Mouse (Mus musculus) frontal cortex, postnatal 14 days (tissue): ENCODE results near the gene Crlf1.
A peak's percentile ranks its signal among the peaks of the same experiment; 100 is the strongest.
"Not testable (repeated sequence)": the region's sequence is repeated elsewhere in the genome, so short reads cannot be mapped to it uniquely, and the experiment has no call there.

ENCODE experiments used
- DNase-seq, 2 experiments: peaks; one replicate each; pipeline ENCODE4 v3.0.0; 2022; ENCODE audit warnings: low spot score in 2 of 2

The Crlf1 gene

DNA sequence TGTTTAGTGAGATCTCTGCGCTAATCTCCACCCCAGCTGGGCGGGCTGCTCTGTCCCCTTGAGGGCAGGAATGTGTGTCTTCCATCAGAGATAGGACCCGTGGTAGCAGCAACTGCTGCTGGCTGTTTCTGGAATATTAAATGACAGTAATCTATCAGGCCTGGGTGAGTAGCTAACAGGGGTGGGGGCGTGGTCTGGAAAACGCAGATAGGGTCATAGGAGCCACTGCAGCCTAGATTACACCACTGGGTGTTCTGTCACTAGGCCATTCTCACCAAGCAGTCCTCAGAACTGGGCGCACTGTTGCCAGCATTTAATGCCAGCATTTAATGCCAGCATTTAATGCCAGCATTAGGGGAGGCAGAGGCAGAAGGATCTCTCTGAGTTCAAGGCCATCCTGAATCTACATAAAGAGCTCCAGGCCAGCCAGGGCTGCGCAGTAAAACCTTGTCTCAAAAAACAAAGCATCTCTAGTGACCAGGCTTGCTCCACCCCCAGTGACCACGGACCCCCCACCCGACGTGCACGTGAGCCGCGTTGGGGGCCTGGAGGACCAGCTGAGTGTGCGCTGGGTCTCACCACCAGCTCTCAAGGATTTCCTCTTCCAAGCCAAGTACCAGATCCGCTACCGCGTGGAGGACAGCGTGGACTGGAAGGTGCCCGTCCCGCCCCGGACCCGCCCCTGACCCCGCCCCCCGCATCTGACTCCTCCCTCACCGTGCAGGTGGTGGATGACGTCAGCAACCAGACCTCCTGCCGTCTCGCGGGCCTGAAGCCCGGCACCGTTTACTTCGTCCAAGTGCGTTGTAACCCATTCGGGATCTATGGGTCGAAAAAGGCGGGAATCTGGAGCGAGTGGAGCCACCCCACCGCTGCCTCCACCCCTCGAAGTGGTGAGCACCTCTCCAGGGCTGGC is 7.7 kb downstream of the Crlf1 start:
- DNase-seq, result no peak

- DNase-seq, result no peak
Observed at GRCm38 (mm10) chr8:70501820-70502529, 9.0 kb downstream of the Crlf1 start.

- DNase-seq, result no peak
Observed at GRCm38 (mm10) chr8:70502540-70502939, 9.6 kb downstream of the Crlf1 start.

GRCm38 (mm10) chr8:70503062-70503750 is 10.2 kb downstream of the Crlf1 start:
- DNase-seq, result no peak

DNA sequence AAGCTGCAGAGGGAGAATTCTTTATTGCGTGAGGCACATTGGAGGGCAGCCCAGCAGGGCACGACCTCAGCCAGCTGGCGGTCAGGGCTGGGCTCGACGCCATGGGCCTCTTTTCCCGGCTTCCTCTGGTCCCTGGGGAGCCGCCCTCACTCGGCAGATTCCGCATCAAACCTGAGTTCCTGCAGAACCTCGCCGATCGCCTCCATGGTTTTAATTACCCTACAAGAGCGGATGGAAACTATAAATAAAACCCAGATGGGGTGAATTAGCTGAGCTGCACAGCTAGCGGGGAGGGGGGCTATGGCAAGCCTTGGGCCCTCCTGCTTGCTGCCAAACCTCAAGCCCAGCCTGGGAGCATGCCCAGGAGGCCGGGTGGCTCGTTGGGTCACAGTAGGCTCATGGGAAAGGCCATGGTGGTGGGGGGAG is 11.3 kb downstream of the Crlf1 start:
- DNase-seq, result peak in 1 of 2 experiments; percentile 45

DNA sequence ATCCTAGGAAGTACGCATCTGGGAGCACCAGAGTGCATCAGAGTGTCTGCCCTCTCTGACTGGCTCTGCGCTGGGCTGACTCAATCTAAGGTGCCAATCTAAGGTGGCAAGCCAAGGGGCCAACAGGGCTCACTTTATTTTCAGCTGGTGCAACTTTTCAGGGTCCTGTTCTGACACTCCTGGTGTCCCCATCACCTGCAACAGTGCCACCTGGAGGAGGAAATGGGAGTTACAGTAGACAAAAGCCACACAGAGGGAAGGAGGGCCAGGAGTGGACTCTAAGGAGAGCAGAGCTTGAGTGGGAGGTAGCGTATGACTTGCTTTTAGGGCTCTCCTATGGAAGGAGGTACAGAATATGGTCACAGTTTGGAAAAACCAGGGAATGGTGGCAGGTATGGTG is 11.9 kb downstream of the Crlf1 start:
- peak in 1 of 2 experiments; percentile 74 for DNase-seq

- DNase-seq, result no peak
Observed at GRCm38 (mm10) chr8:70505698-70506327, 12.9 kb downstream of the Crlf1 start.

DNA sequence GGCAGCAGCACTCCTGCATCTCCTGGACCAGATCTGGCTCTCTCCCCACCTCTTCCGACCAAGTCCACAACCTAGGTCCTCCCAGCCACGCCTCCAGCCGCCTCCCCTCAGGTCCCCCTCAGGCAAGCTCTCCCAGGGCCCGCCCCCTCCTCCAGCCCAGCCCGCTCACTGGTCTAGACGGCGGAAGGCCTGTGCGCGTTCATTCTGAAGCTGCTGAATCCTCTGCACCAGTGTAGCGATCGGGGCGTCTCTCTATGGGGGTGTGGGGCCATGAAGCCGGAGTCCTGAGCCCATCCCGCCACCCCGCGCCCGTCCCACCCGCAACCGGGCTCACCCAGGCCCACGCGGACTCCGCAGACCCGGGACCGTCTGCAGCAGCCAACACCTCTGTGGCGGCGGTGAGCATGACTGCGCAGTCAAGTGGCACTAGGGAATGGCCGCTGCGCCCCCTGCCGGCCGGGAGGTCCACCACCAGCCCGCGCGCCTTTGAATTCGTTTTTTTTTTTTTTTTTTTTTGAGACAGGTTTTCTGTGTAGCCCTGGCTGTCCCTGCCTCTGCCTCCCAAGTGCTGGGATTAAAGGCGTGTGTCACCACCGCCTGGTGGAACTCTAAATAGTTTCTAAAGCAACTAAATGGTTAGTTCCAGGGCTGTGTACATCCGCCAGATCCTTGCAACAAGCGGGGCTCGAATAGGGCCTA is 13.5 kb downstream of the Crlf1 start, which contains the start of gene Rex1bd:
TSS of gene Rex1bd (minus strand) at position 425 of the 699 bp plus-strand sequence.
- DNase-seq, result peak; percentile 84 to 87

DNA sequence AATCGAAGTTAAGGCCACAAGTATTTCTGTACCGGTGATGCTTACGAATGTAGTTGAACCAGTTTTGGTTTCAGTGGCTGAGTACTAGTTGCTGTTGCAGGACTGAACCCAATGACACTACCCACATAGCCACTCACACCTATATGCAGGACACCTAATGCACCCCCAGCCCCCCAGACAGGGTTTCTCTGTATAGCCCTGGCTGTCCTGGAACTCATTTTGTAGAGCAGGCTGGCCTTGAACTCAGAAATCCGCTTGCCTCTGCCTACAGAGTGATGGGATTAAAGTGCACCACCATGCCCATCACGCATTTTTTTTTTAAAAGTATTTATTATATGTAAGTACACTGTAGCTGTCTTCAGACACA is 14.1 kb downstream of the Crlf1 start:
- no peak for DNase-seq

GRCm38 (mm10) chr8:70509281-70509952 is 16.5 kb downstream of the Crlf1 start:
- no peak for DNase-seq

DNA sequence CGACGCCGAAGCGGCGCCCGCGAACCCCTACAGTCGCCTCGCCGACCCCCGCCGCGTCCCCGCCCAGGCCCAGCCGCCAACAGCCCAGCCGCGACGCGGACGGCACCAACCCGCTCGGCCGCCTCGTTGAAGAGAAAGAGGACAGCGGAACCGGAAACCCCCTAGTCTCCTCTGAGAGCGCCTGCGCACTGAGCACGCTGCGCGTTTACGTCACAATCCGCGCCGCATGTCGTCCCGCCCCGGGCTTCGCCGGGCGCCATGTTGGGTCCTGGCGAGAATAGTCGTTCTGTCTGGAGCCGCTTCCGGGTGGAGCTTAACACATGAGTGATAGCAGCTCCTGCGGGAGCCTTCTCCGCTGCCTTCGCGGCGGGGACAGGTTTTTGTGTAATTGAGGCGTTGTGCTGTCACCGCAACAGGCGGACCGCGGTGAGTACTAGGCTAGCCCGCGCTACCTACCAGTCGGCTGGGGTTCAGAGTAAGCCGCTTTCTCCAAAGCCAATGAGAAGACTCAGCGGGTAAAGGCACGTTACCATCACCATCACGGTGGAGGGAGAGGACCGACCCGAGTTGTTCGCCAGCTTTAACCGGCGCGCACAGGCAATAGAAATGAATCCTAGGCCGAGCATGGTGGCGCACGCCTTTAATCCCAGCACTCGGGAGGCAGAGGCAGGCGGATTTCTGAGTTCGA is 17.4 kb downstream of the Crlf1 start, which contains the start of gene Uba52:
TSS of gene Uba52 (minus strand) at position 574 of the 688 bp plus-strand sequence.
- peak; percentile 95 to 97 for DNase-seq

DNA sequence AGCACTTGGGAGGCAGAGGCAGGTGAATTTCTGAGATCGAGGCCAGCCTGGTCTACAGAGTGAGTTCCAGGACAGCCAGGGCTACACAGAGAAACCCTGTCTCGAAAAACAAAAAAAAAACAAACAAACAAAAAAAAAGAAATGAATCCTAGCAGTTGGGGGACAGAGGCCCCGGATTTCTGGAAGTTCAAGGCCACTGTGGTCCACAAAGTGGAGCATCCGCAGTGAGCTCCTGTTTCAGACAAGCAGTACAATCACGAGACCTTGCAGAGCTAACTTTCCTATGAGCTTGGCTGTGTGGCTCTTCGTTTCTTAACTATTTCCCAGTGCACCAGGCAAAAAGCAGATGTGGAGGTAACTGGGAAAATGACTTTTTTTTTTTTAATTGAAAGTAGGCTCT is 18.2 kb downstream of the Crlf1 start:
- not testable (repeated sequence) for DNase-seq

DNA sequence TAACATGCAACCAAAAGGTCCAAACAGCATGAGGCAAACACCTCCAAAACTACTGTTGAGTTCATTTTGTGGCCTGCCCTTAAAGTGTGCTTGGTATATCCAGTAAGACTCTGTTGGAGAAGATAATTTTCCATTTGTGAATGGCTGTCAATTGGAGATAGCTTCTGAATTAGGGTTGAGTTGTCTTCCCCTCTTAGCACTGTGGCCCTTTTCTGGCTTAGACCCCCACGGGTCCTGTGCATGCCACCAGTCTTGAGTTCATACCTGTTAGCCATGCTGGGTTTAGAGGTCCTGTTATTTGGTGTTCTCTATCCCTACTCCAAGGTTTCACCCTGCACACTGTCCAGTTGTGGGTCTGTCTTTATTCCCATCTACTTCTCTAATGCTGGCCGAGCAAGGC is 18.8 kb downstream of the Crlf1 start:
- no peak for DNase-seq

DNA sequence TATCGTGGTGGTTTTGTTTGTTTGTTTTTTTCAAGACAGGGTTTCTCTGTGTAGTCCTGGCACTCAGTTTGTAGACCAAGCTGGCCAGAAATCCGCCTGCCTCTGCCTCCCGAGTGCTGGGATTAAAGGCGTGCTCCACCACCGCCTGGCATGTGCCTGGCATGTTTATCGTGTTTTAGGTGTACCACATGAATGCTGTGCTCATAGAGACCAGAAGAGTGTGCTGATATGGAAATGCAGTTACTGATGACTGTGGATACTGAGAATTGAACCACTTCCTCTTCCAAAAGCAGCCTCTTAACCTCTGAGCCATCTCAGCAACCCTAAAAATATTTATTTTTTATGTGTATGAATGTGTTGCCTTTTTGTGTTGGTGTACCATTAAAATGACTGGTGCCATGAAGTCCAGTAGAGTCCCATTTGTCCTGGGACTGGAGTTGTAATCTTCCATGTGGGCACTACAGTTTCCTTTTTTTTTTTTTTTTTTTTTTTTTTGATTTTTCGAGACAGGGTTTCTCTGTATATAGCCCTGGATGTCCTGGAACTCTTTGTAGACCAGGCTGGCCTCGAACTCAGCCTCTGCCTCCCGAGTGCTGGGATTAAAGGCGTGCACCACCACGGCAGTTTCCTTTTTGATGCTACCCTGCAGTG is 19.4 kb downstream of the Crlf1 start:
- DNase-seq, result no peak

- DNase-seq, result no peak
Observed at GRCm38 (mm10) chr8:70513441-70513840, 20.5 kb downstream of the Crlf1 start.

DNA sequence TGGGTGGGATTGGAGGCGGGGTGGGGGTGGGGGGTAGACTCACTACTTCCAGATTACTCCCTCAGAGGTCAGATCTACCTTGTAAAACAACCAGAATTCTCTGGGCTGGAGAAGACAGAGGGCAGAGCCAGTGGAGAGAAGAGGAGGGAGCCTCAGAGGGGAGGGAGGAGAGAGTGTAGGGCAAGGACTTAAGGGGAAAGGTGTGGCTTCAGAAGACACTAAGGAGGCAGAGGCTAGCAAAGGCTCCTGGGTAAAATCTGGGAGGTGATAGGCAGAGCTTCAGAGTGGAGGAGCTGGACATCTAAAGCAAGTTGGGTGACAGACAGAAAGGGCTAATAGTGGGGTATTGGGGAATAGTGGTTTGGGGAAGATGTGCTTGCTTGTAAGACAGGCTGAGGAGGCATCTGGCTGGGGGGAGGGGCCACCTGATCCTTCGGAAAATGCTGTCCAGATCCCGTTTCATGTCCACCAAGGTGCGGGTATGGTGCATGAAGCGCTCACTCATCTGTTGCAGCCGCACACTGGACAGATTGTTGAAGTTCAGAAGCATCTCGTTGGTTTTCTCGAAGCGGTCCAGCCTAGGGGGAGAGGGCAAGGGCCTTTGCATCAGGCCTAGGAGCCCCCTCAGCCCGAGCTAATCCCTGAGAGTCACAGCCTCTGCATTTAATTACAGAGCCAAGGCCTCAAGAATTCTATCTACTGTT is 25.1 kb downstream of the Crlf1 start:
- no peak for DNase-seq

- no peak for DNase-seq
Observed at GRCm38 (mm10) chr8:70519043-70519442, 26.1 kb downstream of the Crlf1 start.

DNA sequence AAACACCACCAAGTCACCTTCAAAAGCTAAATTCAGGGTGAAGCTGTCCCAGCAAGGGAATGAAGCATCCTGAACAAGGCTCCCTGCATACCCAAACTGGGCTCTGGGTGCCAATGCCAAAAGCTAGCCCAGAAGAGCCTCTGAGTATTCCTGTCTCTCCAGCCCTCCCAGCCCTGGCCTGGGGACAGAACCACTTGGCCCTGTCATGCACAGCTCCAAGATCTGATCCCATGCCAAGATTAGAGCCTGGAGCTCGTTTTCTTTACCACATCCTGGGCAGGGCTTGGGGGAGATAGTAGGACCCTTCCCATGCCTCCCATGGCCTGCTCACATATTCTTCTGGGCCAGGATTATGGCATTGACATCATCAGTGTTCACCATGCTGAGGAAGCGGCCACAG is 26.6 kb downstream of the Crlf1 start:
- DNase-seq, result no peak
